Mouse (Mus musculus) brain, embryonic 14.5 days (tissue): Measurements from ENCODE around the gene Kcnk1. TPM values are rescaled to one million over a fixed set of nuclear protein-coding genes. Genes with fewer than 3 reads are reported as not detected.

Experiments
- DNase-seq: peaks from one replicate; pipeline ENCODE4 v3.0.0-alpha.2; 2011; ENCODE audit warnings: low read depth
- CTCF ChIP-seq: fragments of 200-500 bp; IDR thresholded peaks from 2 replicates; pipeline ENCODE4 v1.5.1; 2012; ENCODE audit warnings: inconsistent platforms, mild to moderate bottlenecking, moderate library complexity, borderline replicate concordance; ENCODE audit not compliant: insufficient read depth, insufficient read length; ENCODE audit errors: extremely low read depth
- POLR2A ChIP-seq: fragments of 200-500 bp; IDR thresholded peaks from 2 replicates; pipeline ENCODE4 v1.6.1; 2012; ENCODE audit warnings: mild to moderate bottlenecking, inconsistent platforms, borderline replicate concordance; ENCODE audit not compliant: poor library complexity, insufficient read depth, insufficient read length, severe bottlenecking; ENCODE audit errors: extremely low read depth
- polyA plus RNA-seq: library from polyadenylated mRNA; depleted of rRNA; stranded (reverse); fragments of >200 nt; gene quantifications from 2 replicates; pipeline ENCODE4 v1.2.3, GENCODE M21; 2012

Kcnk1 gene
- polyA plus RNA-seq, 1 experiment, result 11.3 TPM

DNA sequence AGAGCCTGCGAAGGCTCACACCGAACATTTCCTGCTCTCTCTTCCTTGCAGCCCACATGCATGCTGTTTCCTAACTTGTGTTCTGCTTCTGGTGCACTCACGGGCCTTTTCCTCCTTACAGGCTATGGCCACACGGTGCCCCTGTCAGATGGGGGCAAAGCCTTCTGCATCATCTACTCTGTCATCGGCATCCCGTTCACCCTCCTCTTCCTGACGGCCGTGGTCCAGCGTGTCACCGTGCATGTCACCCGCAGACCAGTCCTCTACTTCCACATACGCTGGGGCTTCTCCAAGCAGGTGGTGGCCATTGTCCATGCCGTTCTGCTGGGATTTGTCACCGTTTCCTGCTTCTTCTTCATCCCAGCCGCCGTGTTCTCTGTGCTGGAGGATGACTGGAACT, 29.9 kb downstream of the Kcnk1 start:
- no peak for DNase-seq
- TF ChIP-seq POLR2A (no peak), CTCF (no peak)

DNA sequence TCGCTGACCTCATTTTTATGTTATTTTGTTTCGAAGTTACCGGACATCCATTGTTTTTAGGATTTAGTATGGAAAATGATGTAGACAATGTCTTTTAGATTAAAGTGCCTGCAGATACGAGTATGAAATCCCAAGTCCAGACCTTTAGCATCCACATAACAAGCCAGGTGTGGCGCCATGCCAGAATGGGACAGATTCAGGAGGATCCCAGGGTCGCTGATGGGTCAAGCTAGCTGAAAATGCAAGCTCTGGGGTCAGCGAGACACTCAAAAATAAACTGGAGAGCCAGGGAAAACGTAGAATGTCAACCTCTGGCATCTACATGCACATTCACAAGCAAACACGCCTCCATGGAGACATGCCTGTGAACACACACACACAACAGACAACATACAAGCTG, 31.2 kb downstream of the Kcnk1 start:
- TF ChIP-seq POLR2A, result no peak
- no peak for DNase-seq

DNA sequence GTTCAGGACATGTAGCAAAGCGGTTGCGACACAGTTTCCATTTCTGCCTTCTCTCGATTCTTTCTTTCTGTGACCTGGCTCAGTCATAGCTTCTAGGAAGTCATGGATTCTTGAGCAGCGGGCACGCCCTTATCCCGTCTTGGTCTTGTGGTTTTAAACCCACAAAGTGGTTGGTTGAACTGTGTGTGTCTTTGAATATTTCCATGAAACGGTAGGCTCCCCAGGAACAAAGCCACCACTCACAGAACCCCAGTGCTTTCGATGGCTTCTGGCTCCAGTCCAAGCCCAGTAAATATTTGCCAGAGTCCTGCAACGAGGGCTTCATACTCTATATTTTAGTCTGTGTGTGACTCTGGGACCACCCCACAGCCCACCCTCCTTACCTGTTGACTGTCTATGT, 31.6 kb downstream of the Kcnk1 start:
- TF ChIP-seq CTCF, result no peak
- no peak for TF ChIP-seq POLR2A
- peak; percentile 9 for DNase-seq

DNA sequence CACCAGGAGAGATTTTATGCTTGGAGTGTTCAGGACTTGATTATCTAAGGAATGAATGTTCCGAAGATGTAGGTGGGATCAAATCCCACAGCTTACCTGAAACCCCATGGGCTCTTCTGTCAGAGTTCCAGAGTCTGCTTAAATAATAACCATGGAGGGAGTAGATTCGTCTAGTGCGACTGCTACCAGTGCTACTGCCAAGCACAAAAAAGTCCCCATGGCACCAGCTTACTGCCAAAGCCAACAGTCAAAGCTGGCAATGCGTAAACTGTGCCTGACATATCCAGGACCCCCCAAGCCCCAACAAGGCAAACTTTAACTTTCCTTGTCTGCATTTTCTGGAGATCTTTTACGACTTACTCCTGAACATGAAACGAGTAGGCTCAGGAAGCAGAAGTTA, 32.5 kb downstream of the Kcnk1 start:
- no peak for DNase-seq

DNA sequence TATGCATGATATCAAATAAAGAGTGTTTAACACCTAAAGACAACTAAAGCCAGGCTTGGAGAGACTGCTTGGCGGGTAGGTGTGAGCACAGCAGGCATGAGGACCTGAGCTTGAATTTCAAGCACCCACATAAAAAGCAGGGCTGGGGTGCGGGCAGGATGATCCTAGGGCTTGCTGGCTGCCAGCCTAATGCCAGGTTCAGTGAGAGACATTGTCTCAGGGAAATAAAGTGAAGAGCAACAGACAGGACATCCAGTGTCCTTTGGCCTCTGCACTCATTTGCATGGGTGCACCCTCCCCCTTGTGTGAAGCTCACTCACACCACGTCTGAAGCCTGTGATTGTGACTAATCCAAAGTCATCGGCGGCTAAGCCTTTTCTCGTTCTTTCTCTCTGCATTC, 34.0 kb downstream of the Kcnk1 start:
- TF ChIP-seq CTCF (no peak), POLR2A (no peak)
- no peak for DNase-seq

More for the DNA sequence above, 32.5 kb downstream of the Kcnk1 start:
- TF ChIP-seq CTCF (no peak), POLR2A (no peak)

DNA sequence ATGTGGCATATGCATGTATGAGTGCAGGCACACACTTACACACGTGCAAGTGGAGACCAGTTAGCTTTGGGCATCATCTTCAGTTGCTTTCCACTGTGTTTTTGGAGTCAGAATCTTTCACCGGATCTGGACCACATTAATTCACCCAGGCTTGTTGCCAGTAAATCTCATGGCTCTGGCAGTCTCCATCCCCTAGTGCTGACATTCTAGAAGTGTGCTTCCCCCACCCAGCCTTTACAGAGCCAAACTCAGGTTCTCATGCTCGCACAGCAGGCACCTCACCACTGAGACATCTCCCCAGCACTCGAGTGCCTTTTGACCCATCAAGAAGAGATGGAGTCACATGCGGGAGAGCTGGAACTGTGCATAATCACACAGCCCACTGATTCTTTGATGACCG, 37.8 kb downstream of the Kcnk1 start:
- TF ChIP-seq CTCF, result no peak
- no peak for TF ChIP-seq POLR2A
- DNase-seq, result peak; percentile 27

DNA sequence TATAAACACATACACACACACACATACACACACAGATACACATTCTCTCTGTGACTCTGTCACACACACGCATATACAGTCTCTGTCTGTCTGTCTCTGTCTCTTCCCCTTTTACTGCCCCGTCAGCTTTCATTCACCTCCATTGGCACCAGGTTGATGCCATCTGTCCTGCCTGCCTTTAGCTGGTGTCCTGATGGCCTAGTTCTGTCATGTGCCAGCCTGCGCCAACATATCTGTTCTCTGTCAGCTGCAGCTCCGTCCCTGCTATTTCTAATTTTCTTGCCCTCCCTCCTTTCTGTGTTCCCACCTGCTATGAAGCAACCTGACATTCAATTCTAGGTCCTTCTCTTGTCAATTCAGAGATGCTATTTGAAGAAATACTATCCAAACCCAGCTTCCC, 40.1 kb downstream of the Kcnk1 start:
- peak; percentile 65 for DNase-seq
- no peak for TF ChIP-seq CTCF
- no peak for TF ChIP-seq POLR2A

DNA sequence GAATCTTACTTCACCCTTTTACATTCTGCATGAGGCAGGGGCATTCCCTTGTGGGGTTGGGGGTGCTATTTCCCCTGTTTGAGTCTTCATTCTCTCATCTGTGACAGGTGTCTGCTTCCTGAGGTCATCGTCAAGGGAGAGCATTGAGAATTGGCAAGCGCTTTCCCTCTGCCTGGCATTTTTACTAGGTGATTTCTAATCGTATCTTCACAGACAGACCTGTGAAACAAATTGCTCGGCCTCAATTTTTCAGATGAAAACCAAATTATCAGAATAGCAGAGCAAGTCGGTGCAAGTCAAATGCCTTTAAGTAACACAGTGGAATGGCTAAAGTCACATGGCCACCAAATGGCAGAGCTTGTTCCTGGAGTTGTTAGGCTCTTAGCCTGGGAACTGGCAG, 41.4 kb downstream of the Kcnk1 start:
- no peak for TF ChIP-seq POLR2A
- no peak for TF ChIP-seq CTCF
- no peak for DNase-seq

DNA sequence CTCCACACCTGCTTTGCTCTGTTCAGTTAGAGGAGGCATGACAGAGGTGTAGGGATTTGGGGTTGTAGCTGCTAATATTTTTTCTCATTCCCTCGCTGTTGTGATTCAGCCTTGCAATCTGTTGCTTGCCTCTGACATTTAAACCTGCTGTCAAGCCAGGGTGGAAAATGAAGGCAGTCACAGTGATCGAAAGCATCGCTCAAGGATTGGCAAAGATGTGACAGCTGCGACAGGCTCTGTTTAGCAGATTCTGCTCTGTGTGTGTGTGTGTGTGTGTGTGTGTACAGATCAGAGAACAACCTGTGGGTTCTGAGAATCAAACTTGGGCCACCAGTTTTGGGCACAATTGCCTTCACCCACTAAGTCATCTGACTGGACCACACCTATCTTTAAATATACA, 50.8 kb downstream of the Kcnk1 start:
- peak; percentile 23 for DNase-seq
- no peak for TF ChIP-seq POLR2A
- TF ChIP-seq CTCF, result no peak

DNA sequence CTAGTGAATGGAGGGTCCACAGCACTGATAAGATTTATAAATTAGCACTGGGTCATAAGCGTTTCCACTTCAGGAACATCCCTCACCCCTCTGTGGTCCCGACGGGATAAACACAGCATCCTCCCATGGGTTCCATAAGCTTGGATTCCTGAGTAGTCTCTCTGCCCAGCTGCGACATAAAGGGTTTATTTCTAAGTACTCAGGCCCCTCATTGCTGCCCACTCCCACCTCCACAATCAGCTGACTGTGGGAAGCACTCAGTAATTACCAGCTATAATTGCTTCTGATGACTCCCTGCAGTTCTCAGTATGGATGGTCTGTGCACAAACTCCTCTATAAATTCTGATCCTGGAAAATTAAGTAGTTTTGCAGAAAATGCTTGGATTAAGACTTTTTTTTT, 58.9 kb downstream of the Kcnk1 start:
- TF ChIP-seq POLR2A (no peak), CTCF (no peak)
- DNase-seq, result peak; percentile 56

DNA sequence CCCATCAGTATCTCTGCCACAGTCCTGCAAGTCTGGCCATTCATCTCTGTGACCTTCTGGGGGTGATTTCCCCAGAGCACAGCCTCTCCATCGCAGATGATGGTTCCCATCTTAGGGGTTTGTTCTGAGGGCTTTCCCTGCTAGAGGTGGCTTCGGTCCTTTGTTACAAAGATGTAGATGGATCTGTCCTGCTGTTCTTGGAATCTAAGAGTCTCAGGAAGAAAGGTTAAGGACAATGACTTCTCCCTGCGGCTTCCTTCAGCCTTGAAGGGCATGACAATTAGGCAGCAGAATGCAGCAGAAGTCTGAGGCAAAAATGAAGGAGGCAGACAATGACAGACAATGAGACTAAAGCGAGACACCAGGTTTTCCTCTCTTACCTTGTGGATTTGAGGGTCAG, 63.9 kb downstream of the Kcnk1 start:
- DNase-seq, result no peak
- TF ChIP-seq POLR2A, result no peak
- TF ChIP-seq CTCF, result no peak

DNA sequence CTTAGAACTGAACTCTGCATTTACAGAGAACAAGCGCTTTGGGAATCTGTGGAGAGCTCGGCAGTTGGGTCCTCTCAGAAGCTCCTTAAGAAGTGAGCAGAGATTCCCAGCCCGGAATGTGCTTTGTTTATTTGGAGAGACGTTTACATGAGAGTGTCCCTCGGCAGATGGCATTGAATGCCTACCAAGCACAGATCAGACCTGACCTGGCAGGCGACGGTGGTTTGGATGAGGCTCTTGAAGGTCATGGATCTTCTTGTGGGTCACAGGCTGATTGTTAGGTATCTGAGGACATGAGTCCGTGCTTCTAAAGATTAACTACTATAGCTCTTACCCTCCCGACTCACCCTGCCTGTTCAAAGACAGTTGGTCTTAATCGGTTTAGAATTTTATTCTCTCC, 67.9 kb downstream of the Kcnk1 start:
- no peak for DNase-seq
- TF ChIP-seq POLR2A (no peak), CTCF (no peak)

DNA sequence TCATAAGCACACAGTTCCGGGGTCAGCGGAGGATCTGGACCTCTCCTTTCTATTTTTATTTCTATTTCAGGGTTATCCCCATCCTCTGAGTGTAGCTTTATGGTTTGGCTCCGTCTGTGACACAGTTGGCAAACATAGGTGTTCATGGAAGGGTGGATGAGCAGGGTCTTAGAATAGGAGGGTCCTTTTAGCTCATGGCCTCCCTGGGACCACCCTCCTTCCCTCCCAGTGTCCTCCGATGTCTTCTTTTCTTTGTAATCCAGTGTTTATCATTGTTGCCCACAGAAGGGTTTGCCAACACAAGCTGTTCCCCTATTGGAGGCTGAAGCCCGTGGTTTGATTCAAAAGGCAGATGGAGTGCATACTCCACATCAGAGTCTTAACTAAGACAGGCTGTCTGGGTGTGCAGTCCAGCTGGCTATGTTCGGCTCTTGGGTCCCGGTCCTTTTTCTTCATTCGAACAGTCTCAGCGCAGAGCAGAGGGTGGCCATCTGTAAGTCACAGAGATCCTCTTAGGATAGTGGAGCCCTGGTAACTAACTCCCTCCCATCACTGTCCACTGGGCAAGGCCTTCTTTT, 69.0 kb downstream of the Kcnk1 start:
- TF ChIP-seq CTCF (no peak), POLR2A (no peak)
- DNase-seq, result peak; percentile 64

DNA sequence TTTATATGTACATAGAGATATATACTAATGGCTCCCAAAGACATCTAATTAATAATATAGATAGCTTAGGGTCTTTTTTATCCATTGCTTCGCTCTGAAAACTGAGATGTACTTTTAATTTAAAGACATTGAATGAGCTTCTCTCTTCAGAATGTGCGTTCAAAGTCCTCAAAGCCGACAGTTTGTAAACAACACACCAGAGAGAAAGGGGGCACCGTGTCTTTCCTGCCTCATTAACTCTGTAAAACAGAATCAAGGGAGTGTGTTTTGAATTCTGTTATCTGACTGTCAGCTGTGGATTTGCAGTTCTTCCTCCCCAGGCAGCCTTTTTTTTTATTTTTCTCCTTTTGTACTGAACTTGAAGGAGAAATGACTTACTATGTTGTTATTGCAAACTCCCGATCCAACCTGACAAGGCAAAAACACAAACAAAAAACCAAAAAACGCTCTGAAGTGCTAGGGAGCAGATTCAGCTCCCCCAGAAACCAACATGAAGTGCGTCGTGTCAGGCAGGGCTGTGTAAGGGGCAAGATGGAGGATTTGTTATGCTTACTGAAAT, 69.7 kb downstream of the Kcnk1 start:
- DNase-seq, result peak; percentile 44

DNA sequence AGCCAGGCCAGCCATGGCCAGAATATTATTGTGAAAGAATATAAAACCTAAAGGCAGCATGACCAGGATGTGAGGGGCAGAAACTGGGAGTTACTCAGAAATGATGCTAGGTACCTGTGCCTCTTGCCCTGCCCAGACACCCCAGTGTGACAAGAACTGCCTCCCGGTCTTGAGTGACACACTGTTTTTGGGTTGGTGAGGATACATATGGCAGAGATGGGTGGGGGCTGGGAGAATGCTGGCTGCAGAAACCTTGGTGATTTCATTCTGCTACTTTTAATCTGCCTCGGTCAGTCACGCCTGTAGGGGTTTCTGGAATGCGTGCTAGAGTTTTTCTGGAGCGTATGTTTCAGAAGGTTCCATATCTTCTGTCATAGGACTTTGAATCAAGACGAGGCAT, 72.3 kb downstream of the Kcnk1 start:
- DNase-seq, result no peak
- TF ChIP-seq POLR2A (no peak), CTCF (no peak)

More for the DNA sequence above, 69.7 kb downstream of the Kcnk1 start:
- TF ChIP-seq CTCF (no peak), POLR2A (no peak)

DNA sequence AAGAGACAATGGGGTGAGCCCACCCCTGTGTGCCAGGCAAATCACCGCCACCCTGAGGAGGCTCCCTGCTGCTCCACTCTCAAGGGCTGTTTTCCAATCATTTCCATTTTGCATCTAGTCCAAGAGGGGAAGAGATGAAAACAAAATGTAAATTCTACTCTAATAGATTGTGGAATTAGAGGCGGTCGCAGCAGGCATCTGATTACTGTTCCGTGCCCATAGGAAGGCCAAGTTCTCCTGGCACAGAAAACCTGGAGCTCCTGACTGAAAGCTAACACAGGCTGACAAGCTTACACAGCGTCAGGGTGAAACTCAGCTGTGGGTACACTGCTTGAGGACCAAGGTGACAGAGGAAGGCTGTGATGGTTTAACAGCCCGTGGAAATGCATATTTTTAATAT, 73.2 kb downstream of the Kcnk1 start:
- peak; percentile 46 for DNase-seq
- no peak for TF ChIP-seq CTCF
- no peak for TF ChIP-seq POLR2A

DNA sequence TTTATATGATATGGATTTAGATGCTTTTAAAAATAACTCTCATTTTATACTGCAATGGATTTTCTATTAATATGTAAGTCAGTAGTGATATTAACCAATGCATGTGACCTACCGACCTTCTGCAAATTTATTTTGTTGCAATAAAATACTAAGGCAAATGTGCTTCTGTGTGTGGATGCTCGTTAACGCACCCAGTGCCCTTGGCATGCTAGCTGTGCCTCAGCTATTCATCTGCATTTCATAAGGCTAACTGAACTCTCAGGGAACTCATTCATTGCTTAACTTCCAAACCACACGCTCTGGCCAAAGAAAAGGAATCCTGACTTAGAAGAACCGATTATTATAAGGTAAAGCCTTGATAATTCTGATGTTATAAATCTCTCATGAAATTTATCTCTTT, 77.7 kb downstream of the Kcnk1 start:
- no peak for TF ChIP-seq CTCF
- TF ChIP-seq POLR2A, result no peak
- peak; percentile 64 for DNase-seq
